Mouse (Mus musculus): ENCODE measurements around the gene Hebp1. TPM values are rescaled to one million over a fixed set of nuclear protein-coding genes. Genes with fewer than 3 reads are reported as not detected.

Hebp1 gene
- total and polyA plus RNA-seq, 2 experiments from 2014 or later = 10.9 to 35.5 TPM

- no peaks in the 10 kb centered on the region for H3K9me3 ChIP-seq (replicated peaks; ENCODE audit: control insufficient read depth, low read length)
- no peaks in the 10 kb centered on the region for H3K27me3 ChIP-seq (ENCODE audit: control insufficient read depth, insufficient read depth, low read length)
- no peak overlapping the region for H3K4me3 ChIP-seq (ENCODE audit: low read depth, low read length)
- H3K4me1 ChIP-seq (ENCODE audit: control insufficient read depth, insufficient read depth) = peaks cover 8% of the 10 kb centered on the region; the same call in 1 of the 2 replicates
- 0 out of 2 replicates have a peak, but pooled peaks cover 4% of the 10 kb centered on the region for H3K36me3 ChIP-seq (replicated peaks; ENCODE audit: control insufficient read depth, insufficient read depth, low read length)
- TF ChIP-seq CTCF (IDR thresholded peaks at IDR 0.05; ENCODE audit: low read depth) = no peak
- no peak for TF ChIP-seq EP300 (IDR thresholded peaks at IDR 0.05; ENCODE audit: low read depth)
- no peak overlapping the region for H3K27ac ChIP-seq (ENCODE audit: low read depth)
- H3K4me2 ChIP-seq (ENCODE audit: low read depth, low read length) = peak overlapping the region; percentile 22; the same call in 1 of the 2 replicates
- WGBS = 56% methylated on average over 8 of the region's 8 CpGs
- ATAC-seq (ENCODE audit: insufficient read depth, low read depth) = no peak
- H3K9ac ChIP-seq (replicated peaks; ENCODE audit: low read depth, low read length) = no peak overlapping the region
- DNase-seq (ENCODE audit: low spot score) = no peak
Observed at GRCm38 (mm10) chr6:135156597-135156996, 41.2 kb downstream of the Hebp1 start.

DNA sequence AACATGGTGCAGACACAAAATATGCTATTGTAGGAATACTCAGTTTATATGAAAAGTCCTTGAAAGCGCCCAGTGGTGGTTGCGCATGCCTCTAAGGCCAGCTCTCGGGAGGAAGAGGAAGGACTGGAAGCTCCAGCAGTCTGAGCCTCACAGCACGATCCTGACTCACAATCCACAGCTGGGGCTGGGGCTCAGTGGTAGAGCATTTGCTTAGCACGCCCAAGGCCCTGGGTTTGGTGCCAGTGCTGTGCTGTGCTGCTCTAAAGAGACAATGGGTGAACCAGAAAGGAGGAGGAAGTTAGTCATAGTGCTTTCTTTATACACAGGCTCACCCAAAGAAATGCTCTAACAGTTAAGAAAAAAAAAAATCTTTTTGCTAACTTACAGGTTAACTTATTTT, 44.1 kb downstream of the Hebp1 start:
- no peaks in the 10 kb centered on the region for H3K27me3 ChIP-seq (ENCODE audit: control insufficient read depth, insufficient read depth, low read length)
- H3K4me2 ChIP-seq (ENCODE audit: low read depth, low read length) = no peak overlapping the region
- TF ChIP-seq CTCF (IDR thresholded peaks at IDR 0.05; ENCODE audit: low read depth) = no peak
- TF ChIP-seq EP300 (IDR thresholded peaks at IDR 0.05; ENCODE audit: low read depth) = no peak
- no peaks in the 10 kb centered on the region for H3K9me3 ChIP-seq (replicated peaks; ENCODE audit: control insufficient read depth, low read length)
- H3K4me1 ChIP-seq (ENCODE audit: control insufficient read depth, insufficient read depth) = peaks cover 8% of the 10 kb centered on the region; the same call in 1 of the 2 replicates
- DNase-seq (ENCODE audit: low spot score) (no peak), ATAC-seq (ENCODE audit: insufficient read depth, low read depth) (no peak)
- 0 out of 2 replicates have a peak, but pooled peaks cover 4% of the 10 kb centered on the region for H3K36me3 ChIP-seq (replicated peaks; ENCODE audit: control insufficient read depth, insufficient read depth, low read length)
- no peak overlapping the region for H3K9ac ChIP-seq (replicated peaks; ENCODE audit: low read depth, low read length)
- H3K27ac ChIP-seq (ENCODE audit: low read depth) = no peak overlapping the region
- 76% methylated on average over 5 of the region's 5 CpGs for WGBS
- H3K4me3 ChIP-seq (ENCODE audit: low read depth, low read length) = no peak overlapping the region

DNA sequence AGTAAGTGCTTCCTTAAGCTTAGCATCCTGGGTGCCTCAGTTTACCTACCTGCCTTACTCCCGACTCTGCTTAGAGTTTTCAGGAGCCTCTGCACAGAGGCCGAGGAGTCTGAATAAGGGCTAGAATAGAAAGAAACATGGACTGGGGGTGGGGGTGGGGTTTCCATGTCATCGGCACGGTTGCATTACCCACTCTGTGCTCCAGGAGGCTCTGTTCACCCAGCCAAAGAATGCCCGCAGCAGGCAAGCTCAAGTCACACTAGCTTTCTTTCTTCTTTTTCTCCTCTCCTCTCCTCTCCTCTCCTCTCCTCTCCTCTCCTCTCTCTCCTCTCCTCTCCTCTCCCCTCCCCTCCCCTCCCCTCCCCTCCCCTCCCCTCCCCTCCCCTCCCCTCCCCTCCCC, 47.5 kb downstream of the Hebp1 start:
- no peak for DNase-seq (ENCODE audit: low spot score)
- no peak overlapping the region for H3K9ac ChIP-seq (replicated peaks; ENCODE audit: low read depth, low read length)

GRCm38 (mm10) chr6:135149722-135150121, 48.1 kb downstream of the Hebp1 start:
- WGBS = 84% methylated on average over 4 of the region's 4 CpGs
- Histone ChIP-seq H3K36me3 (replicated peaks; ENCODE audit: control insufficient read depth, insufficient read depth, low read length) (0 out of 2 replicates have a peak, but pooled peaks cover 4% of the 10 kb centered on the region), H3K4me2 (ENCODE audit: low read depth, low read length) (no peak overlapping the region), H3K27me3 (ENCODE audit: control insufficient read depth, insufficient read depth, low read length) (no peaks in the 10 kb centered on the region), H3K4me1 (ENCODE audit: control insufficient read depth, insufficient read depth) (no peaks in the 10 kb centered on the region), H3K27ac (ENCODE audit: low read depth) (no peak overlapping the region), H3K4me3 (ENCODE audit: low read depth, low read length) (no peak overlapping the region), H3K9me3 (replicated peaks; ENCODE audit: control insufficient read depth, low read length) (no peaks in the 10 kb centered on the region), H3K9ac (replicated peaks; ENCODE audit: low read depth, low read length) (no peak overlapping the region)
- ATAC-seq (ENCODE audit: insufficient read depth, low read depth) (no peak), DNase-seq (ENCODE audit: low spot score) (no peak)
- no peak for TF ChIP-seq CTCF (IDR thresholded peaks at IDR 0.05; ENCODE audit: low read depth)
- TF ChIP-seq EP300 (IDR thresholded peaks at IDR 0.05; ENCODE audit: low read depth) = no peak

More for the DNA sequence above, 47.5 kb downstream of the Hebp1 start:
- no peaks in the 10 kb centered on the region for H3K27me3 ChIP-seq (ENCODE audit: control insufficient read depth, insufficient read depth, low read length)
- ATAC-seq (ENCODE audit: insufficient read depth, low read depth) = no peak
- no peak overlapping the region for H3K4me2 ChIP-seq (ENCODE audit: low read depth, low read length)
- peak; percentile 62 for TF ChIP-seq CTCF (IDR thresholded peaks at IDR 0.05; ENCODE audit: low read depth)
- TF ChIP-seq EP300 (IDR thresholded peaks at IDR 0.05; ENCODE audit: low read depth) = no peak
- H3K4me1 ChIP-seq (ENCODE audit: control insufficient read depth, insufficient read depth) = no peaks in the 10 kb centered on the region
- H3K4me3 ChIP-seq (ENCODE audit: low read depth, low read length) = no peak overlapping the region
- H3K9me3 ChIP-seq (replicated peaks; ENCODE audit: control insufficient read depth, low read length) = no peaks in the 10 kb centered on the region
- 26% methylated on average over 5 of the region's 5 CpGs for WGBS
- 0 out of 2 replicates have a peak, but pooled peaks cover 4% of the 10 kb centered on the region for H3K36me3 ChIP-seq (replicated peaks; ENCODE audit: control insufficient read depth, insufficient read depth, low read length)
- no peak overlapping the region for H3K27ac ChIP-seq (ENCODE audit: low read depth)

GRCm38 (mm10) chr6:135149175-135149574, 48.6 kb downstream of the Hebp1 start:
- Histone ChIP-seq H3K4me3 (ENCODE audit: low read depth, low read length) (no peak overlapping the region), H3K9ac (replicated peaks; ENCODE audit: low read depth, low read length) (no peak overlapping the region), H3K4me1 (ENCODE audit: control insufficient read depth, insufficient read depth) (no peaks in the 10 kb centered on the region), H3K4me2 (ENCODE audit: low read depth, low read length) (no peak overlapping the region), H3K27me3 (ENCODE audit: control insufficient read depth, insufficient read depth, low read length) (no peaks in the 10 kb centered on the region), H3K36me3 (replicated peaks; ENCODE audit: control insufficient read depth, insufficient read depth, low read length) (0 out of 2 replicates have a peak, but pooled peaks cover 4% of the 10 kb centered on the region), H3K27ac (ENCODE audit: low read depth) (no peak overlapping the region), H3K9me3 (replicated peaks; ENCODE audit: control insufficient read depth, low read length) (no peaks in the 10 kb centered on the region)
- TF ChIP-seq CTCF (IDR thresholded peaks at IDR 0.05; ENCODE audit: low read depth) = no peak
- TF ChIP-seq EP300 (IDR thresholded peaks at IDR 0.05; ENCODE audit: low read depth) = no peak
- DNase-seq (ENCODE audit: low spot score) (no peak), ATAC-seq (ENCODE audit: insufficient read depth, low read depth) (no peak)
- 93% methylated on average over 4 of the region's 4 CpGs for WGBS

- no peaks in the 10 kb centered on the region for H3K9me3 ChIP-seq (replicated peaks; ENCODE audit: control insufficient read depth, low read length)
- no peak overlapping the region for H3K4me3 ChIP-seq (ENCODE audit: low read depth, low read length)
- no peak overlapping the region for H3K9ac ChIP-seq (replicated peaks; ENCODE audit: low read depth, low read length)
- H3K4me2 ChIP-seq (ENCODE audit: low read depth, low read length) = no peak overlapping the region
- no peaks in the 10 kb centered on the region for H3K27me3 ChIP-seq (ENCODE audit: control insufficient read depth, insufficient read depth, low read length)
- ATAC-seq (ENCODE audit: insufficient read depth, low read depth) = peak; percentile 25; the same call in 1 of the 2 replicates
- H3K4me1 ChIP-seq (ENCODE audit: control insufficient read depth, insufficient read depth) = no peaks in the 10 kb centered on the region
- DNase-seq (ENCODE audit: low spot score) = no peak
- TF ChIP-seq EP300 (IDR thresholded peaks at IDR 0.05; ENCODE audit: low read depth) (no peak), CTCF (IDR thresholded peaks at IDR 0.05; ENCODE audit: low read depth) (peak; percentile 67)
- H3K36me3 ChIP-seq (replicated peaks; ENCODE audit: control insufficient read depth, insufficient read depth, low read length) = 0 out of 2 replicates have a peak, but pooled peaks cover 4% of the 10 kb centered on the region
- 39% methylated on average over 1 of the region's 1 CpGs for WGBS
- no peak overlapping the region for H3K27ac ChIP-seq (ENCODE audit: low read depth)
Observed at GRCm38 (mm10) chr6:135148506-135148905, 49.3 kb downstream of the Hebp1 start.
